ENCODE assay signal across 8 mouse cellular contexts in the genomic region with DNA sequence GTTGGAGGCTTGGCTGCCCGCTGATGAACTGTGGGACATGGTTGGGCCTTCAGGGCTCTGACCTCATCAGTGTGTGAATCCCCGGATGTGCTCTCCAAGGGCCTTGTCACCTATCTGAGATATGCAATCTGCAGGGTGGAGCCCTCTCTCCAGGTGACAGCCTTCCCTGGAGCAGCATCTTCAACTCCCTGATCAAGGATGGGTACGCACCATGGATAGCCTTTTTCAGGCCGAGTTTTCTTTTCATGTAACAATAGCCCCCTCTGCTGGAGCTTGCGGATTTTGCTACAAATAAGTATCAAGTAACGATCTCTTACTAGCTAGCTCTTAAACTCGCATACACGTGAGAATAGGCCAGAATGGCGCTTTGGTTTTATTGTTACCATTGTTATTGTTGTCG. TPM values are rescaled to one million over a fixed set of nuclear protein-coding genes. Genes with fewer than 3 reads are reported as not detected.
DNase-seq lines count a peak whose midpoint lies in the region; ATAC-seq and TF ChIP-seq lines count a peak whose summit lies in the region.

No protein-coding gene starts in this region.

- peak; percentile 48; the same call in 1 of the 2 replicates for ATAC-seq in embryonic facial prominence, embryonic 11.5 days (replicated peaks; ENCODE audit: insufficient number of reproducible peaks, low FRiP score, low TSS enrichment, low read depth)
- ATAC-seq in hindbrain, postnatal 0 days, result peak; percentile 58
- peak; percentile 24; the same call in 1 of the 2 replicates for ATAC-seq in monocyte, adult 5-6 weeks (replicated peaks; ENCODE audit: insufficient number of reproducible peaks, low FRiP score, low TSS enrichment, poor library complexity, severe bottlenecking)

- H3K9me3 ChIP-seq in embryonic facial prominence, embryonic 11.5 days (replicated peaks; ENCODE audit: control insufficient read depth, low read length), result no peaks in the 10 kb centered on the region
- no peaks in the 10 kb centered on the region for H3K9me3 ChIP-seq in hindbrain, postnatal 0 days (ENCODE audit: low read length)

- no peaks in the 10 kb centered on the region for H3K36me3 ChIP-seq in embryonic facial prominence, embryonic 11.5 days (replicated peaks; ENCODE audit: control insufficient read depth, insufficient read depth, low read depth, low read length)
- no peaks in the 10 kb centered on the region for H3K36me3 ChIP-seq in hindbrain, postnatal 0 days (ENCODE audit: insufficient read depth, low read length)

- H3K9ac ChIP-seq in embryonic facial prominence, embryonic 11.5 days (replicated peaks; ENCODE audit: low read length), result no peak overlapping the region
- H3K9ac ChIP-seq in hindbrain, postnatal 0 days (replicated peaks; ENCODE audit: low read length), result no peak overlapping the region

- peak; percentile 67 for DNase-seq in ovary, postnatal 14 days (ENCODE audit: low spot score)
- no peak for DNase-seq in ovary, adult 18-20 months (ENCODE audit: low spot score)
- peak; percentile 82 for DNase-seq in adrenal gland, postnatal 14 days
- DNase-seq in embryonic facial prominence, embryonic 11.5 days (ENCODE audit: low spot score), result peak; percentile 82
- DNase-seq in hindbrain, postnatal 0 days (ENCODE audit: low spot score), result peak; percentile 93
- peak; percentile 76 to 77 for DNase-seq in left cerebral cortex, adult 2 months (ENCODE audit: extremely low spot score in 1 of 2, low spot score in 2 of 2)
- peak; percentile 74 for DNase-seq in testis, postnatal 14 days (ENCODE audit: low spot score)

- H3K27me3 ChIP-seq in embryonic facial prominence, embryonic 11.5 days (ENCODE audit: control insufficient read depth, insufficient read depth, low read length), result no peaks in the 10 kb centered on the region
- H3K27me3 ChIP-seq in hindbrain, postnatal 0 days (ENCODE audit: insufficient read depth, low read length), result no peaks in the 10 kb centered on the region

- no peak overlapping the region for H3K4me2 ChIP-seq in embryonic facial prominence, embryonic 11.5 days (ENCODE audit: low read depth, low read length)
- no peak overlapping the region for H3K4me2 ChIP-seq in hindbrain, postnatal 0 days (ENCODE audit: low read depth, low read length)

- no peak overlapping the region for H3K27ac ChIP-seq in embryonic facial prominence, embryonic 11.5 days (replicated peaks; ENCODE audit: low read depth, low read length)
- no peak overlapping the region for H3K27ac ChIP-seq in hindbrain, postnatal 0 days
- no peak overlapping the region for H3K27ac ChIP-seq in left cerebral cortex, adult 2 months

- TF ChIP-seq CTCF in hindbrain, postnatal 0 days (IDR thresholded peaks at IDR 0.05; ENCODE audit: low read depth), result peak; percentile 80
- peak; percentile 78 for TF ChIP-seq CTCF in left cerebral cortex, adult 2 months (IDR thresholded peaks at IDR 0.05)

- H3K4me3 ChIP-seq in embryonic facial prominence, embryonic 11.5 days (ENCODE audit: low read depth, low read length), result no peak overlapping the region
- no peak overlapping the region for H3K4me3 ChIP-seq in hindbrain, postnatal 0 days (ENCODE audit: low read length)
- H3K4me3 ChIP-seq in left cerebral cortex, adult 2 months, result no peak overlapping the region

- H3K4me1 ChIP-seq in embryonic facial prominence, embryonic 11.5 days (ENCODE audit: control insufficient read depth, insufficient read depth, low read length), result no peaks in the 10 kb centered on the region
- no peaks in the 10 kb centered on the region for H3K4me1 ChIP-seq in hindbrain, postnatal 0 days (ENCODE audit: insufficient read depth, low read length)

- 22% methylated on average over 10 of the region's 10 CpGs for WGBS in embryonic facial prominence, embryonic 11.5 days
- 23% methylated on average over 10 of the region's 10 CpGs for WGBS in hindbrain, postnatal 0 days

- intact Hi-C loops in left cerebral cortex, adult 2 months (cut with DNase I), result loop anchor here (2.0 to 5.0 kb wide), 3 partner anchors 74 to 1757 kb away; no protein-coding TSS in a partner anchor

RNA-seq across cellular contexts. Expression of a gene that starts 10.2 kb away (rescaled TPM):
- total RNA-seq in adrenal gland, postnatal 14 days (2021), result 58.0 and 66.5 TPM in 2 replicates
- 9.8 and 10.4 TPM in 2 replicates for polyA plus RNA-seq in embryonic facial prominence, embryonic 11.5 days (2014; fragmentation: Nextera tagmentation; extraction: Ambion mirVana)
- 36.6 and 37.2 TPM in 2 replicates for total RNA-seq in hindbrain, postnatal 0 days (2014; rRNA removed)
- polyA plus RNA-seq in hindbrain, postnatal 0 days (2015; fragmentation: Nextera tagmentation; extraction: Ambion mirVana), result 20.0 TPM in 2 replicates
- 10 to 100 TPM; 26.1 to 28.7 TPM for total RNA-seq in left cerebral cortex, adult 2 months (2021)
- 8.7 to 15.0 TPM (median 10.3 TPM) in 3 replicates for total RNA-seq in monocyte, adult 5-6 weeks (2017)

RNA-seq across cellular contexts. Expression of a gene that starts 40.2 kb away (rescaled TPM):
- total RNA-seq in adrenal gland, postnatal 14 days (2021), result 160 and 163 TPM in 2 replicates
- 311 and 315 TPM in 2 replicates for polyA plus RNA-seq in embryonic facial prominence, embryonic 11.5 days (2014; fragmentation: Nextera tagmentation; extraction: Ambion mirVana)
- 297 and 301 TPM in 2 replicates for total RNA-seq in hindbrain, postnatal 0 days (2014; rRNA removed)
- polyA plus RNA-seq in hindbrain, postnatal 0 days (2015; fragmentation: Nextera tagmentation; extraction: Ambion mirVana), result 995 and 1,006 TPM in 2 replicates
- 100 to 1,000 TPM; 314 to 321 TPM for total RNA-seq in left cerebral cortex, adult 2 months (2021)
- 75.3 to 78.1 TPM (median 76.0 TPM) in 3 replicates for total RNA-seq in monocyte, adult 5-6 weeks (2017)

RNA-seq across cellular contexts. Expression of a gene that starts 49.4 kb away (rescaled TPM):
- 52.9 and 69.1 TPM in 2 replicates for total RNA-seq in adrenal gland, postnatal 14 days (2021)
- 0.08 and 0.53 TPM in 2 replicates for polyA plus RNA-seq in embryonic facial prominence, embryonic 11.5 days (2014; fragmentation: Nextera tagmentation; extraction: Ambion mirVana)
- total RNA-seq in hindbrain, postnatal 0 days (2014; rRNA removed), result not detected in 2 replicates
- polyA plus RNA-seq in hindbrain, postnatal 0 days (2015; fragmentation: Nextera tagmentation; extraction: Ambion mirVana), result 0.29 and 0.45 TPM in 2 replicates
- under 1 TPM in 1 of 2 experiments, not detected in 1; 0.40 TPM for total RNA-seq in left cerebral cortex, adult 2 months (2021)
- 6.2 to 9.9 TPM (median 7.8 TPM) in 3 replicates for total RNA-seq in monocyte, adult 5-6 weeks (2017)
